Mouse (Mus musculus) thymus, postnatal 0 days (tissue): Measurements from ENCODE around the gene Ackr2. TPM values are rescaled to one million over a fixed set of nuclear protein-coding genes. Genes with fewer than 3 reads are reported as not detected.

Experiments used
- DNase-seq: peaks from one replicate; pipeline ENCODE4 v3.0.0-alpha.2; 2015; ENCODE audit warnings: low spot score
- polyA plus RNA-seq: library from polyadenylated mRNA; unstranded; fragments of >200 nt; fragmentation: Nextera tagmentation; extraction: Ambion mirVana; gene quantifications from 2 replicates; pipeline ENCODE4 v1.2.1, GENCODE M21; 2015

Ackr2 gene
- polyA plus RNA-seq: 0.26 and 0.31 TPM in 2 replicates

DNA sequence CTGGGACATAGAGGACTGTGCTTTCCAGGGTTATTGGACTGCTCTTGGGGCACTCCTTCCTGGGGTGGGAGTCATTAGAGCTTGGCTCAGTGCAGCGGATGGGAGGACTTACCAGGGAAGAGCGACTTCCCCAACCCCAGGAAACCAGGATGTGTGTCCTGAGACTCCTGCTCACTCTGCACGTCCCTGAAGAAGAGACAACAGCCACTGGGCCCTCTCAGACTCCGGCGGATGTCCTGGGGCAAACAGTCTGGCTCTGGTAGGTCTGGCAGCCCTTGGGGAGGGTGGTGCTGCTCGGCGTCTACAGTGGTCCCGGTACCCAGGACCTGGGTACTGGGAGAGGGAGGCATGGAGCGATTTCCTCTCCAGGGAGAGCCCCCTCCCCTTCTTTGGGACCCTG lies at the start of gene Ackr2:
Ackr2 (plus strand) TSS at position 111 of the 400 bp plus-strand sequence.
- no peak for DNase-seq

DNA sequence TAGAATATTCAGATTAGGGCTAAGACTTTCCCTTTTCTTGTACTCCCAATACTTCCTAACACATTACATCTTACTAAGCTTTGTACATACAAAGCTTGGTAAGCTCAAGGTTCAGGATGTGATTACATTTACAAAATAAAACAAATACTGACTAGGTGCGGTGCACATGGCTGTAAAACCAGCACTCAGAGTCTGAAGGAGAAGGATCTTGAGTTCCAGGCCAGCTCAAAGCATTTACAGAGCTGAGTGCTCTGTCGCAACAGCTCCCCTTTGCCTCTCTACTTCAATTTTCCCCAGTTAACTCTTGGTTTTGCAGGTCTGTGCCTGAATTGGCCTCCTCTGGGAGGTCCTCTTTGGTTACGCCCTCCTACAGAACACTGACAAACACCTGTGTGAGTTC lies 43.9 kb upstream of the Ackr2 start:
- no peak for DNase-seq

DNA sequence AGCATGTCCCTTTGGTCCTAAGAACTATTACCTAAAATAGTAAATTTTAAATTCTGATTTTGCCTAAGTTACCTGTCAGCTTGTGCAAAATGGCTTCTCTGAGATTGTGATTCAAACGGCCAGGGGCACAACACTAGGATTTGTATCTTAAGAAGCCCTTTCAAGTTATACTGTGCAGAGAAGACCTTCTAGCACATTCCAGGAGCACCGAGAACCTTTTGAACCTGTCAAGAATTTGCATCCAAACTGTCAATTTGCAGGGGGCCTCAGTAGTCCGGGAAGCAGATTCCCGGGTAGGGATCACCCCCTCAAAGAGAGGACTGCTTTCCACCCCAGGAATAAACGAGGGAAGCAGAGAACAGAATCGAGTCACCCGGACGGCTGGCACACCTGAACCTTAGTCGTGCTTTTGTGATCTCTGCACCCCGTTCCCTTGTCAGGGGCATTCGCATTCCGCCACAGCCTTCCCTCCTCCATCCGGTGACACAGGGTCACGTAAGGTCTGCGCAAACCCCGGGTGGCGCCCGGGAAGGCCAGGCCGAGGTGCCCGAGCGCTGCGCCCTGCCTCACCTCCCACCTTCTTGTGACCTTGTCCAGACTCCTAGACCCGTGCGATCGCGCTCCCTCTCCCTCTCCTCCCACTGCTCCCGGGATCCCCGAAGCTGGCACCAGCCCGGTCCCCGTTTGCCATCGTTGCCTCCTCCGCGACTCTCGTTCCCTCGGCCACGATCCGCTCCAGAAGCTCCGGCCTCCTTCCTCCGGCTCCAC lies 41.3 kb upstream of the Ackr2 start:
- DNase-seq: peak; percentile 47

DNA sequence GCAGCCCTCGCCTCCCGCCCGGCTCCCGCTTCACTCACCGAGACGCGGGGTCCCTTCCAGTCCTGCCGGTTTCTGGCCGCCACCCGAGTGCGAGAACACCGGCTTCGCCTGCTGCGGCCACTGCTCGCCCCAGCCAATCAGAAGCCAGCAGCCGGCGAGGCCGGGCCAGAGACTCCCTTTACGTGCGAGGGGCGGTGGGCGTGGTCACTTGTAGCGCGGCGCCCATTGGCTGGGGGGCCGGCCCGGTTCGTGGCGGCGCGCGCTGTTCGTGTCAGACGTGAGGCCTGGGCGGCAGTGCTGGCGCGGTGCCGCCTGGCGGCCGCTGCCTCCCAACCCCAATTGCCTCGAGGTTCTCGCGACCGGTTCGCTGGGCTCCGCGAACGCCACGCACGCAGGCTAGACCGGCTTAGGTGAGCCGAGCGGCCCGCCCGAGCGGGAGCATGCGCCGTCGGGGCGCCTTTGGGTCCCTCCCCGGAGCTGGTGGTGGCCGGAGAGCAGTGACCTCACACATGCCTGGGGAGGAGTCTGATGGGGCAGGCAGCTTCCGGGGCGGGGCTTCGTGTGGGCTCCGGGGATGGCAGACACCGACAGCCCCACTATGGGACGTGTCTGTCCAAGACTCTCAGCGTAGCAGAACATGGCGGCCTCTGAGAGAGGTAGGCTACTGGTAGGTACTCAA lies 40.5 kb upstream of the Ackr2 start:
- DNase-seq: peak; percentile 97

DNA sequence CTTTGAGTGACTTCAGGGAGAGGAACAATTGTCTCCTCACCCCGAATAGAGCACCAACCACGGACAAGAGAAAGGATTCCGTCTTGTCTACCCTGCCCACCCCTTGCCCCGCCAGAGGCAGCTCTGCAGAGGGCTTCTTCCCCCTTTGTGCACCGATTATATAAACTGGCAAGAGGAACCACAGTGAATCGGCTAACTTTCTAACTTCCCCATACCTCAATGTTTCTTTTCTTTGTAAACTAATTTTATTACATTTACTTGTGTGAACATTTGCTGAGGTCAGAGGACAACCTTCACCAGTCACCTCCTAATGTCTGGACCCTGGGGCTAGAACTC lies 40.0 kb upstream of the Ackr2 start, which contains the start of gene Higd1a:
Higd1a (minus strand) TSS at position 210 of the 336 bp plus-strand sequence.
- DNase-seq: no peak

DNA sequence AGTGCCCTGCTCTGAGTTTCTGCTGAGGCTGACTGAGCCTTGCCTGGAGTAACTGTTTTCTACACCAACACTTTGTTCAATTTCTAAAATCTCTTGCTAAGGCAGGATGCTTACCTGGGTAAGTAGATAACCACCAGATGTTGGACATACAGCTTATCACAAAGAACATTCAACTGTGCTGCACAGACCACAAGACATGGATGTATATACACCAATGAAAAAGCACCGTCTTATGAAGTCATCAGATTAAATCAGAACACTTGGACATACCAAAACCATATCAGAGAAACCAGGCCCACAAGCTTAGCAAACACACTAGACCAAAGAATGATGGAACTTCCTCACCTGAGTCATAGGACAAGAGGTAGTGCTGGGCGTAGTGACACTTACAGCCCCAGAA lies 38.8 kb upstream of the Ackr2 start:
- DNase-seq: no peak

DNA sequence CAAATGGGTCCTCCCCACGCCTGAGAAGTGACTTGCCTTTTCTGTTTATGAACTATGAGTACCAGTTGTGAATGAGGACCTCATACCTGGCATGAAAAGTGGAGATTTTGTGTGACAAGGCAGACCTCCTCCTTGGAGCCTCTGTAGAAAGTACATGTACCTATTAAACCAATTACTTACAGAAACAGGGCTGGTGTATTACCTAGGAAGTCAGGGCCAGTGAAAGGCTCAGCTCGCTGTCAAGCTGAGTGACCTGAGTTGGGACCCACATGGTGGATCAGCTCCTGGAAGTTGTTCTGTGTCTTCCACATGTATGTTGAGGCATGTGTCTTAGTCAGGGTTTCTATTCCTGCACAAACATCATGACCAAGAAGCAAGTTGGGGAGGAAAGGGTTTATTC lies 37.2 kb upstream of the Ackr2 start:
- DNase-seq: no peak

DNA sequence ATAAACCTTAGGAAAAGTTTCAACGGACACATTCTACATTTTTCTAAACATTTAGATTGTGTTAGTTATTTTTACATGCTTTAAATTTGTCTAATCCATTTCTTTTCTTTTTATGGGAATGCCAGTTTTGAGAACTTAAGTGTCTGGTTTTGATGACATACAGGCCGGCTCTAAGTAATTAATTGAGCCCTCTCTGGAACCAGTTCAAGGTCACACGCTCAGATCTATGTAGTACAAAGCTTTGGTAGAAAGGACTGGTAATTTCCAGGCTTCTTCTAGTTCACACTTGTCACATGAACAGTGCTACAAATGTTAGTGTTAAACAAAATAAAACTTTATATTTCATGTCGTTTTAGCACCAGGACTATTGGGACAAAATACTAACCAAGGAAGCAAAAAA lies 33.3 kb upstream of the Ackr2 start:
- DNase-seq: no peak

DNA sequence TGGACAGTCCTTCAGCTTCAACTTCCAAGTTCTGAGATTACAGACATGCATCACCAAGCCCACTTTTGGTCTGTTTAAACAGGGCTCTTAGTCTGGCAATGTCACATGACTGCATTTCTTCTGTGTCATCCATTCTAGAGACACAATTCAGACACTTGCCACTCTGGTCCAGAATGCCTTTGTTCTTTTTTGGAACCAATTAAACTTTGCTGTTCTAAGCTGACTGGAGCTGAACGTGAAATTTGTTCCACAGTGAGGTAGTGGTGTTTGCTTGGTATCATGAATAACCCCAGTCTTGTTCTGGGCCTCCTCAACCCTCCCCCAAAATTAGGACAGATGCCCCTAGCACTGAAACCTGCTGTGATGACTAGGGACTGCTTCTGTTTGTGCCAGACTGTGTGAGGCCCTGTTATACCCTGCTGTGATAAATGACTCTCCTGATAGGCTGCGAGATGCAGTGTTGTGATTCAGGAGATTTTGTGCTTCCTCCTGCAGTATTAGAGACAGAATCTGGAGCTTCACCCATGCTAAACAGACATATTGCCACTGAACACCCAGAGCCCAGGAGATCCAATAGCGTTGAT lies 32.6 kb upstream of the Ackr2 start:
- no peak for DNase-seq

DNA sequence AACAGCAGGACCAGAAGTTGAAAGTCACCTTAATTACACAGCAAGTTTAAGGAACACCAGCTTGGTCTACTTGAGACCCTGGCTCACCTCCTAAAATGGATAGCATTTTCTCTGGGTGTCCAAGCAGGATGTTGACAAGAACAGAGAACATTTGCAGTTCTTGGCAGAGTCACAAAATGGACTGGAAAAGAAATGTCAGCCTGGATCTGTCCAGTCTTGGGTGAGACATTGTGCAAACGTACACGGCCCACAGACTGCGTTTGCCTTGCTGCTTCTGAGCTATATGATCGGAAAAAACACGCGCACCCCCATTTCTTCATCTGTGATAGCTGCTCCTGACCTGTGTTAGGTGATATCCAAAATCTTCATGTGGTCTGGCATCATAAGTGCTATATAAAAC lies 30.5 kb upstream of the Ackr2 start:
- DNase-seq: no peak

DNA sequence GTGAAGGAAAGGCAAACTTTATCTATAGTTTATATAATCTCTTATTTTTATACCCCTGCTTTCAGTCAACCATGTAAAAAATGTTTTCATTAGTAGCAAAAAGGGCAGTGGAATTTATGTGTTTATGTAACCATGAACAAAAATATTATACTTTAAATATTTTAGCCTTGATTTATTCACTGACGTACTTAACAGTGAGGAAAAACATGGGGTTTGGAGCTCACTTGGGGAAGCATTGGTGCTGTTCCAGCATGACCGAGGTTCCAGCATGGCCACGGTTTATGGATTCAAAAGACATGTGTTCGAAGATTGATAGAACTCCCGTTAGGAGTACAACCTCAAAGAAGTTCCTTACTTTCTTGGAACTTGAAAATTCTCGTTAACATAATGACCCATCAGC lies 29.9 kb upstream of the Ackr2 start:
- DNase-seq: no peak

DNA sequence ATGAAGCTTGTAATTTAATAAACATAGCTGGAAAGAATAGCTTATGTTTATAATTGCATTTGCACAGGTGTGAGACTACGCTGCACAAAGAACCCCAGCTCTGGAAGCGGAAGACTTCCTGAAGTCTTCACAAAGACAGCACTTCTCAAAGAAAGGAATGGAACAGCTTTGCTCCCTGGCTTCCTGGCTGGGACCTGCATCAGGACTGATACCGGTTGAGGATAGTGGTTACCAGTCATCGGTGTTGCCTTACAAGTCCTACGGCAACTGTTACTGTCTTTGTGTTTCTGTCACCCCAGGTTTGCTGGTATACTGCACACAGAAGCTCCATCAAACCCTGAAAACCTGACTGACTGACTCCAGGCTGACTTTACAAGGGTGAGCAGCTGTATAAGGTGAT lies 28.7 kb upstream of the Ackr2 start:
- DNase-seq: no peak

DNA sequence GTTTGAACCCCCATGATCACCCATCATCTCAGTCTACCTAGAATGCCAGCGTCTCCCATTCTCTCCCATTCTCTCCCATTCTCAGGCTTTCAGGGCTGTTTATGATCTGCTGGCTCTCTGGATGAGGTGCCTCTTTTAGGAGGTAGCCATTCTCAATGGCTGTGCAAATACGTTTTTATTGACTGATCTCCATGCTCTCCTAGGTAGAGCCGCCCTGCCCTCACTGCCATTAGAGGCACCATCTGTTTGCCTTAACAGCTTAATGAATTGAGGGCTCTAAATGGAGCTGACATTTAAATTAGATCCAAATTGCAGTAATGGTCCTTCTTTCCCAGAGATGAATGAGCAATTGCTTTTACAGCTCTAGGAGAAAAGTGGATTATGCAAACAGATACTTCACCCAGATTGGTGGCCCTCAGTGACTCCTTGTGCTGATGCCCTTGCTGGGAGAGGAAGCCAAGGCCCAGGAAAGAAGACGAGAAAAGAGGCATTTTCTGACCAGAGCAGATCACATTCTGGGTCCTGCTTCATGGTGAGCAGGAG lies 28.1 kb upstream of the Ackr2 start:
- DNase-seq: no peak

DNA sequence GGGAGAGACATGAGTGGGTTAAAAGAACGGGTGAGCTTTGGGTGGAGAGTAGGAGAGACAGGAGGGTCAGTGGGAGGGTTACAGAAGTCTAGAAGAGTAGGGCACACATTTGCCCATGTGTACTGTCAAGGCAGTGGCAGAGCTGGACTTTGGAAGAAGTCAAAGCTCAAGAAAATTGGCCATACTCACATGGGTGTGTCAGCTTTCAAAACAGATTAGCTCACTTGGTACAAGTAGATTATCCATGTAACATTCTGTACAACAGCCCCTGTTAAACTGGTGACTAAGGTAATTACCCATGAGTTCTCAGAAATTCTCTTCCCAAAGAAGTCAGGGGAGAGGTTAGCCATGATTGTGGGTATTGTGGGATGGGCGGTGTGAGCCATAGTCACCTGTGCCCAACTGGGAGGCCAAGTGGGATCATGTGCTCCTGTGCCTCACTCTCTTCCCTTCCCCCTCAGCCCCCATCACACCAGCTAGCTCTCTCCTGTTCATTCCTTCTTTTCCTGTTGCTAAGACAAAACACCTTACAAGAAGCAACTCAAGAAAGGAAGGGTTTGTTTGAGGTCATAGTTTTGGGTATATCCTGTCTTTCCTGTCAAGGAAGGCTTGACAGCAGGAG lies 26.0 kb upstream of the Ackr2 start:
- DNase-seq: no peak

DNA sequence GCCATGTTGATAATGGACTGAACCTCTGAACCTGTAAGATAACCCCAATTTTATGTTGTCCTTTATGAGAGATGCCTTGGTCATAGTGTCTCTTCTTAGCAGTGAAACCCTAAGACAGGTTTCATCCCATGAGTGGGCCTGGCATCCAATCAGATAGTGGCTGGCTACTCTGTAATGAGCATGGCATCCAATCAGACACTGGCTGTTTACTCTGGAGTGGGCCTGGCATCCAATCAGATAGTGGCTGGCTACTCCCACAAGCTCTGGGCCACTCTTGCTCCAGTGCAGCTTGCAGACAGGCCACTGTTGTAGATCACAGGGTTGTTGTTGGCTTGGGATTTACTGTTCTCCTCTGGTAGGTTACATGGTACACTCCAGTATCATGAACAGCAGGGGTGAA lies 24.6 kb upstream of the Ackr2 start:
- DNase-seq: no peak

DNA sequence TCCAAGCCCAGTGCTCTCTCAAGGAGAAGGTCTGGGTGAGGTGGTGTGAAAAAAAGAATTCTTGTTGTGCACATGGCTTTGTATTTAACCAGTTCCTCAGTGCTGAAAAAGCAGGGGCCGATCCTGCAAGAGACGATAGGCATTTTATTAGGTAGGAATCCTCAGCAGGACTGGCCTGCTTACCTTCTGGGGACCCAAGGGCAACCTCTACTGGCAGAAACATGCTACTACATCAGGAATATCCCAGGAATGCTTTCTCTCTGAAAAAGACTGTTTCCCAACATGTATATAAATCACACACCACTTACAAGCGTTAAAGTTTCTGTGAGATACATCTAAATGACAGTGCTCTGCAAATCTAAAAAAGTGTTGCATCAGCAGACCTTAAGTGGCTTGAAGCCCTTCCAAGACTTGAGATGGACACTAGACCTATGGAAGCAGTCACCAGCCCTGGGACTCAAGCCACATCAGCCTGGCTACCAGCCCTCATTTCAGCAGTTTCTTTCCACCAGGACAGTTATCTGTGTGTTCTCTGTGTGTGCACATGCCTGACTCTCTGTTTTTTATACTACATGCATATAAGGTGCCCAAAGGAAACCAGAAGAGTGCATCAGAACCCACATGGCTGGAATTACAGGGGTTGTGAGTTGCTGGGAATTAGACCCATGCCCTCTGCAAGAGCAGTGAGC lies 21.0 kb upstream of the Ackr2 start:
- DNase-seq: peak; percentile 13

DNA sequence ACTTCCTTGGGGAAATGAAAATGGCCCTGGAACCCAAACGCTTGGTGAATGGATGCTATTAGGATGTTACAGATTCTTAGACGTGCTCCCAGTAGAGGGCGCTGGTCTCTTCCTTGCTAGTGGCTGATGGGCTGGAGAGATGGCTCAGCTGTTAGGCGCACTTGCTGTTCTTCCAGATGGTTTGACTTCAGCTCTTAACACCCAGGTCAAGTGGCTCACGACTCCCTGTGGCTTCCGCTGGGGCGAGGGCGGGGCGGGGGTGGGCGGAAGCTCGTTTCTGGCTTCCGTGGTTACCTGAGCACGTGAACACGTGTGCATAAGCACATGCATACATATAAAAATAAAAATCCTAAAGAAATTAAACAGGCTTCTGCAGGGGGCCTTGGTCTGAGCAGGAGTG lies 17.3 kb upstream of the Ackr2 start:
- DNase-seq: peak; percentile 82

DNA sequence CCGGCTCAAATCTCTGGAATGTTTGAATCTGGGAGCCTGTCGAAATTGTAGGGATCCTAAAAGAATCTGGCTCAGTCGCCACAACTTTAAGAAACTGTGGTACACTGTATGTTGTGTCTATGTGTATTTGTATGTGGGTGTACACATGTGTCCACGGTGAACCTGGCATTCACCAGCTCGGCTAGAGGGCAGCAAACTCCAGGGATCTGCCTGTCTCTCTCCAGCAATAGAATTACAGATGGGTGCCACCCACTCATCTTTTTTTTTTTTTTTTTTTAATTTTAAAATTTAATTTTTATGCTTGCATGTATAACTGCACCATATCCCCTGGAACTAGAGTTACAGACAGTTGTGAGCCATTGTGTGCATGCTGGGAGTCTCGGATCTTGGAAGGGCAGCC lies 16.9 kb upstream of the Ackr2 start:
- DNase-seq: no peak

DNA sequence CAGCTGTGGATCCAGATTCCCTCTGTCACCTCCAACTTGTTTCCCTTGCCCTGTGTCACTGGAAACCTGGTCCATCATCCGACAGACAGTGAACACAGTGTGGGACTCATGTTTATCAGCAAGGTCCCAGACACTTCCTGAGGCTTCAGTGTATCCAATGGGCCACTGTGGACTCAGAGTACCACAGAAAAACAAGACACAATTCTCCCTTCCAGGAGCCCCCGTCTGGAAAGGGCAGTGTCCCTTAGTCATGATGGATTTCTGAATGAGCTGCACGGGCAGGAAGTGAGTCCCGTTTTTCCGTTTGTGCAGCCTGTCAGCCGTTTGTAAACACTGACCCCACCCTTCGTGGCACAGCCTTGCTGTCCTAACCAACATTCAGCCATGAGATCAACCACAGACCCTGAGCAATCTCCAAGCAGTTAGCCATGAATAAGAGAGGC lies 16.1 kb upstream of the Ackr2 start:
- no peak for DNase-seq

DNA sequence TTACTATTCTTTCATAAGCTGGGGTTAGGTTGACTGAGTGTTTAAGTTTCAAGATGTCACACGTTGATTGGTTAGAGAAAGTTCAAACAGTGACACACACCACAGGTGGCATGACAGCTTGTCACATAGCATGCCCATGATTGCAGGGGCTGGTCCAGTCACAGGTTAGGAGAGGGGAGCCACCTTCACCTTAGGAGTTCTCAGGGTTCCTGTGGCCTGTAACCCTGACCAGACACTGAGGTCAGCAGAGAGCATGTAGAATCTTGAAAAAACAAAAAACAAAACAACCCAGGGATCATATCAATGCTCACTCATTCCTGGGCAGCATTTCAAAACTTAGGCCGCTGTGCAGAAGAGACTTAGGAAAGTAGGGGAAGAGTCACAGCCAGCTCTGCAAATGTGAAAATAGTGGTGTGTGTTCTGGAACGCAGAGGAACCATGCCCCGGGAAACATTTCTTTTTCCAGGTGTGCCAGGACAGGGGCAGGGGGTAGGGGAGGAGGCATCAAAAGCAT lies 8.2 kb upstream of the Ackr2 start:
- DNase-seq: peak; percentile 30

DNA sequence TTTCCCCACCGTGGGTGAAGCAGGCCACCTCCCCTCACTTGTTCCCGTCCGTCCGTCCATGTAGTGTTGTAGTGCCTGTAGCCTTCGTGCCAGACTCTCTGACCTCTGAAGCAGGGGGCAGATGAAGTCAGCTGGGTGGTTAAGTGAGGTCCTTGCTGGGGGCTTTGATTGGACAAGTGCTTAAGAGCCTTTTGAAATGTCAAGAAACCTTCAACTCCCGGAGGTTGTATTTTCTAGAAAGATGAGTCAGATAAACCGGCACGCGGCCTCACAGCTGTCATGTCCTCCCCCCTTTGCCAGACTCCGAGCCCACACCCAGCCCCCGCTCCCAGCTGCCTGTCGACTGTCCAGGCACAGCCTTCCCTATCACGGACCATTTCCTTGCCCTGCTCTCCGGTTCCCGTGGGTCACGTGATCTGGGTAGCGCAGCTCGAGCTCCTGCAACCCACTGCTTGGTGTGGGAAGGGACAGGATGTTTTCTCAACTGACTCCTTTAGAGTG lies 7.7 kb upstream of the Ackr2 start:
- DNase-seq: peak; percentile 46
